Mouse (Mus musculus) hindbrain, embryonic 14.5 days (tissue): ENCODE measurements around the gene Upp2. TPM values are rescaled to one million over a fixed set of nuclear protein-coding genes. Genes with fewer than 3 reads are reported as not detected.

Experiments used
- ATAC-seq: fragments of 200-750 bp; cut with Nextera tagmentation; 2 replicates; pipeline ENCODE4 v1.8.0; 2017; ENCODE audit warnings: moderate number of reproducible peaks, mild to moderate bottlenecking, moderate TSS enrichment, moderate library complexity; ENCODE audit not compliant: low FRiP score
- DNase-seq: peaks from one replicate; pipeline ENCODE4 v3.0.0-alpha.2; 2015; ENCODE audit warnings: low spot score
- H3K27ac ChIP-seq: fragments of 300-500 bp; sonication (generic); 2 replicates; pipeline ENCODE4 v1.5.1; 2014; ENCODE audit warnings: mild to moderate bottlenecking, moderate library complexity
- H3K27me3 ChIP-seq: fragments of 300-500 bp; sonication (generic); 2 replicates; pipeline ENCODE4 v1.6.1; 2014; ENCODE audit warnings: mild to moderate bottlenecking, low read length, mixed read lengths; ENCODE audit not compliant: control insufficient read depth, insufficient read depth
- H3K36me3 ChIP-seq: fragments of 300-500 bp; sonication (generic); replicated peaks from 2 replicates; pipeline ENCODE4 v1.6.1; 2014; ENCODE audit not compliant: control insufficient read depth, insufficient read depth
- H3K4me1 ChIP-seq: fragments of 300-500 bp; sonication (generic); replicated peaks from 2 replicates; pipeline ENCODE4 v1.6.1; 2014; ENCODE audit warnings: antibody characterized with exemption, low read length, mixed read lengths; ENCODE audit not compliant: control insufficient read depth, insufficient read depth
- H3K4me2 ChIP-seq: fragments of 300-500 bp; sonication (generic); replicated peaks from 2 replicates; pipeline ENCODE4 v1.6.1; 2014; ENCODE audit warnings: mild to moderate bottlenecking, moderate library complexity
- H3K4me3 ChIP-seq: fragments of 300-500 bp; sonication (generic); replicated peaks from 2 replicates; pipeline ENCODE4 v1.5.1; 2014; ENCODE audit warnings: mild to moderate bottlenecking, low read length
- H3K9ac ChIP-seq: fragments of 300-500 bp; sonication (generic); 2 replicates; pipeline ENCODE4 v1.6.1; 2014
- H3K9me3 ChIP-seq: fragments of 300-500 bp; sonication (generic); 2 replicates; pipeline ENCODE4 v1.6.1; 2016; ENCODE audit warnings: low read length; ENCODE audit not compliant: control insufficient read depth
- WGBS: fragments of 180-500 bp; shearing (Covaris S2); extraction: QIAGEN DNeasy Blood & Tissue Kit; methylation state at CpG from one replicate; pipeline ENCODE4 v1.1.7; 2014; 5-methylcytosine and 5-hydroxymethylcytosine counted together
- polyA plus RNA-seq: library from polyadenylated mRNA; unstranded; fragments of >200 nt; fragmentation: Nextera tagmentation; extraction: Ambion mirVana; gene quantifications from 2 replicates; pipeline ENCODE4 v1.2.1, GENCODE M21; 2014

Gene Upp2
- polyA plus RNA-seq, 1 experiment from 2014 or later: 16.1 TPM

DNA sequence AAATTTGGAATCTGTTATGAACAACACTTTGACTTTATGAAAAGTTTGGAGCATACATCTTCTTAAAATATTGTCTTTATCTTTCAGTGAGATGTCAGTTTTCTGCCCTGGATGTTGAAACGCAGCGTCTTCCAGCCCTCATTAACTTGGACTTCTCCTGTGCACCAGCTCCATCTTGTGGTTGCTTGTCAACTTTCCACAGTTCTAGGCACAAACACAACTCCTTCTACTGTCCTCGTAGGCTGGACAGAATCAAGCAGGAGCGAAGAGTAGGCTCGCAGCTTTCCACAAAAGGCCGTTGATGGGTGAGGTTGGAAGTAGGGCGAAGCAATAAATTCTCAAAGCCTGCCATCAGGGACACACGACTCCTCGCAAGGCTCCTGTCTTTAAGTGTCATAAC is 100.9 kb downstream of the Upp2 start:
- H3K4me3 ChIP-seq: no peak overlapping the region
- H3K4me1 ChIP-seq: no peaks in the 10 kb centered on the region
- ATAC-seq: no peak
- H3K27ac ChIP-seq: no peak overlapping the region
- DNase-seq: peak; percentile 77
- H3K27me3 ChIP-seq: no peaks in the 10 kb centered on the region
- WGBS: 54% methylated on average over 9 of the region's 9 CpGs
- no peak overlapping the region for H3K4me2 ChIP-seq
- H3K36me3 ChIP-seq: no peaks in the 10 kb centered on the region
- H3K9ac ChIP-seq: no peak overlapping the region
- peaks cover 9% of the 10 kb centered on the region; the same call in 1 of the 2 replicates for H3K9me3 ChIP-seq

GRCm38 (mm10) chr2:58669114-58669513 is 102.0 kb downstream of the Upp2 start:
- no peak overlapping the region for H3K4me3 ChIP-seq
- peak; percentile 56 for ATAC-seq
- no peaks in the 10 kb centered on the region for H3K4me1 ChIP-seq
- H3K9ac ChIP-seq: no peak overlapping the region
- H3K9me3 ChIP-seq: peaks cover 9% of the 10 kb centered on the region; the same call in 1 of the 2 replicates
- H3K27me3 ChIP-seq: no peaks in the 10 kb centered on the region
- DNase-seq: no peak
- no peaks in the 10 kb centered on the region for H3K36me3 ChIP-seq
- no peak overlapping the region for H3K27ac ChIP-seq
- 64% methylated on average over 3 of the region's 3 CpGs for WGBS
- no peak overlapping the region for H3K4me2 ChIP-seq

DNA sequence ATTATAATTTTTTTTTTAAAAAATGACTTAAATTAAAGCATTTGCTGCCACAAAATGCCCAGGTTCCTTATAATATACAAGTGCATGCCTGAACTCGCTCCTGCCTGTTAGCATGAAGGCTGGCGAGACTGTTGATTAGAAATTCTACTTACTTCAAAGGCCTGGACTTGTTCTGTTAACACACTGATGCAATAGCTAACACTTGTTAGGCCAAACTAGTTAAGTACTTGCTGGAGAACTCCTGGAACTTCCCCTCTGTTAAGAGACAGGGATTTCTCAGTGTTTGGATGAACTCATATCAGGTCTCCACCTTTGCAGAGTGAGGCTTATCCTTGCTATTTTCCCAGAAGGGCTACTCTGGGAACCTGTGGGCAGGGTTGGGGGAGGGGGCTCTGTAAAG is 105.4 kb downstream of the Upp2 start:
- peaks cover 9% of the 10 kb centered on the region; the same call in 1 of the 2 replicates for H3K9me3 ChIP-seq
- H3K9ac ChIP-seq: no peak overlapping the region
- H3K4me1 ChIP-seq: no peaks in the 10 kb centered on the region
- H3K4me3 ChIP-seq: no peak overlapping the region
- H3K4me2 ChIP-seq: no peak overlapping the region
- peak; percentile 14 for DNase-seq
- no peaks in the 10 kb centered on the region for H3K36me3 ChIP-seq
- H3K27me3 ChIP-seq: no peaks in the 10 kb centered on the region
- whole genome bisulfite sequencing: 93% methylated on average over 2 of the region's 2 CpGs
- ATAC-seq: no peak
- no peak overlapping the region for H3K27ac ChIP-seq

DNA sequence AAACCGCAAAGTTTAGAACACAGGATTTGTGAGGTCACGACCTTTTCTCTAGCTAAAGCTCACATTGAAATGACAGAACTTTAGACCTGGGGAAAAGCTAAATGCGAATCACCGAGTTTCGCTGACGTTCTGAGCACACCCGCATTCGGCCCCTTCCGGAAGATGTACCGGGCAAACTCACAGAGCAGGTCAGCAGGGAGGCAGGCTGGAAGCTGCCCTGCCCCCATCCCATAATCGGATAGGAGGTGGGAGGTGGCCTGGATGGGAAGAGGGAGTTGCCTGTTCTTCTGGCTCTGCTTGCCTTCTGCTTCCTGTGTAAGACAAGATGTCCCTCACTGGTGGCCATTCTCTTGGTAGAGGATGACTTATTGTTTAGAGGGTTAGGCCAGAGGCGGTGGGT is 112.9 kb downstream of the Upp2 start:
- Histone ChIP-seq H3K9ac (no peak overlapping the region), H3K36me3 (no peaks in the 10 kb centered on the region), H3K9me3 (no peaks in the 10 kb centered on the region), H3K4me3 (no peak overlapping the region), H3K4me1 (no peaks in the 10 kb centered on the region), H3K27me3 (no peaks in the 10 kb centered on the region), H3K27ac (no peak overlapping the region), H3K4me2 (no peak overlapping the region)
- WGBS: 91% methylated on average over 12 of the region's 12 CpGs
- ATAC-seq (no peak), DNase-seq (no peak)

DNA sequence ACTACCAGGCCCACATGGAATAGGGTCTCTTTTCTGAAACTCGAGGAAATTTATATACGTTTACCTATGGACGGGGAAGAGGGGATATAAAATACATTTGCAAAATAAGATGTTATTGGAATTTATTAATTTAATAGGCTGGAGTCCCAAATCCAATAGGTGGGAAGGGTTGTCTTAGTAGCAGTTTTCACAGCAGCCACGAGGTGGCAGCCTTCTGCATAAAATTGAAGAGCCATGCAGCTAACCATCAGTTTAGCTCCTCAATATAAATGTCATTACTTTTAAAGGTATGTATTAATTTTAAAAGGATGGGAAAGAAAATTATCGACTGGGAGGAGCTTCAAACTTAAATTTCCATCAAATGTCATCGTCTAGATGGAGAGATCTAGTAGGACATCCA is 113.7 kb downstream of the Upp2 start:
- Histone ChIP-seq H3K4me3 (no peak overlapping the region), H3K9me3 (no peaks in the 10 kb centered on the region), H3K4me1 (no peaks in the 10 kb centered on the region), H3K4me2 (no peak overlapping the region), H3K27ac (no peak overlapping the region), H3K36me3 (no peaks in the 10 kb centered on the region), H3K9ac (no peak overlapping the region), H3K27me3 (no peaks in the 10 kb centered on the region)
- 37% methylated on average over 6 of the region's 6 CpGs for WGBS
- DNase-seq: peak; percentile 87
- peak; percentile 24; the same call in 1 of the 2 replicates for ATAC-seq

- Histone ChIP-seq H3K9ac (no peak overlapping the region), H3K27ac (no peak overlapping the region), H3K9me3 (no peaks in the 10 kb centered on the region), H3K4me1 (no peaks in the 10 kb centered on the region), H3K36me3 (no peaks in the 10 kb centered on the region), H3K27me3 (no peaks in the 10 kb centered on the region), H3K4me2 (no peak overlapping the region), H3K4me3 (no peak overlapping the region)
- 63% methylated on average over 3 of the region's 3 CpGs for WGBS
- 0 out of 2 replicates have a peak, but pooled peaks have one; percentile 34 for ATAC-seq
- DNase-seq: no peak
Observed at GRCm38 (mm10) chr2:58681394-58681793, 114.3 kb downstream of the Upp2 start.

- no peaks in the 10 kb centered on the region for H3K9me3 ChIP-seq
- no peaks in the 10 kb centered on the region for H3K27me3 ChIP-seq
- no peak overlapping the region for H3K27ac ChIP-seq
- H3K4me3 ChIP-seq: no peak overlapping the region
- no peak overlapping the region for H3K9ac ChIP-seq
- 81% methylated on average over 8 of the region's 8 CpGs for WGBS
- ATAC-seq: no peak
- DNase-seq: no peak
- no peaks in the 10 kb centered on the region for H3K36me3 ChIP-seq
- H3K4me1 ChIP-seq: no peaks in the 10 kb centered on the region
- H3K4me2 ChIP-seq: no peak overlapping the region
Observed at GRCm38 (mm10) chr2:58697501-58697900, 130.4 kb downstream of the Upp2 start.

DNA sequence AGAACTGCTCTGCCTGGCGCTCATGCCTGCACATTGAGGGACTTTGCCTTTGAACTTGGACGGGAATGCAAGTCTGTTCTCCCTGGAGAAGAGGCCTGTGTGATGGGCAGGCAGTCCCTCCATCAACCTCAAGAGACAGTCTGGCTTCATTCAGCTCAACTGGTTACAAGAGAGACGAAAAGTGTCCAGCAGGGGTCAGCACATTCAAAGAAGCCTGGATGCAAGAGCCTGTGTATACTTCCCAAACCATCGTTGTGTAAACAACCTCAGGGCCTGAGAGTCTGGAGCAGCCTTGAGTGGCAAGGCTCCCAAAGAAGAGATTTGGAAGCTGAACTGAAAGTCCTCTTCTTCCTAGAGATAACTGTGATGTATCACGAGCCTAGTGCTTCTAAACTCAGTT is 132.8 kb downstream of the Upp2 start:
- ATAC-seq: peak; percentile 80; the same call in 1 of the 2 replicates
- 27% methylated on average over 5 of the region's 5 CpGs for WGBS
- Histone ChIP-seq H3K9ac (no peak overlapping the region), H3K27me3 (no peaks in the 10 kb centered on the region), H3K36me3 (no peaks in the 10 kb centered on the region), H3K27ac (no peak overlapping the region), H3K4me2 (no peak overlapping the region), H3K4me3 (no peak overlapping the region), H3K9me3 (no peaks in the 10 kb centered on the region), H3K4me1 (no peaks in the 10 kb centered on the region)
- DNase-seq: peak; percentile 74

DNA sequence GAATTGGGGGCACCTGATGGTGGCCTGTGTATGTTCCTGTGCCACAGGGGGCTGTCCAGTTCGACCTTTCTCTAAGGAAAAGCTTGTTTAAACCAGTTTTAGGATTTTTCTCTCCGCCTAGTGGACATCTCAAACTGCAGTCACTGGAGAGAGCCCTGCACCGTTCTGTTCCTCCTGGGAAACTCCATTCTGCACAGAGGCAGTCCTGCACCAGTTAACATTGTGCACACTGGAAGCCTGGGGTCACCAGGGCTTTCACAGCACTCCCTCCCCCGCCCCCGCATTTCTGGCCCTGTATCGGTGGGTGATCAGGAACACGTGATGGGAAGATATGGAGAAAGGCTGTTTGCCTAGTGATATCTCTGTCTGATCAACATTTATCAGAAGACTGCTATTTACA is 133.3 kb downstream of the Upp2 start:
- H3K9ac ChIP-seq: no peak overlapping the region
- DNase-seq: no peak
- H3K4me2 ChIP-seq: no peak overlapping the region
- H3K27me3 ChIP-seq: no peaks in the 10 kb centered on the region
- H3K4me1 ChIP-seq: no peaks in the 10 kb centered on the region
- 67% methylated on average over 7 of the region's 7 CpGs for WGBS
- ATAC-seq: no peak
- H3K36me3 ChIP-seq: no peaks in the 10 kb centered on the region
- H3K9me3 ChIP-seq: no peaks in the 10 kb centered on the region
- H3K4me3 ChIP-seq: no peak overlapping the region
- H3K27ac ChIP-seq: no peak overlapping the region

- ATAC-seq: no peak
- WGBS: 95% methylated on average over 4 of the region's 4 CpGs
Observed at GRCm38 (mm10) chr2:58701627-58702026, 134.5 kb downstream of the Upp2 start.

More at GRCm38 (mm10) chr2:58701627-58702026, 134.5 kb downstream of the Upp2 start:
- H3K27me3 ChIP-seq: no peaks in the 10 kb centered on the region
- no peak overlapping the region for H3K4me2 ChIP-seq
- no peaks in the 10 kb centered on the region for H3K36me3 ChIP-seq
- no peak overlapping the region for H3K9ac ChIP-seq
- no peaks in the 10 kb centered on the region for H3K9me3 ChIP-seq
- H3K4me3 ChIP-seq: no peak overlapping the region
- H3K27ac ChIP-seq: no peak overlapping the region
- no peak for DNase-seq
- H3K4me1 ChIP-seq: no peaks in the 10 kb centered on the region
